Mouse (Mus musculus) right cerebral cortex, postnatal 4 days (tissue): ENCODE data around the gene Ranbp17.

ENCODE experiments used
- DNase-seq: peaks from one replicate; pipeline ENCODE4 v3.0.0-alpha.2; 2022

Gene Ranbp17

GRCm38 (mm10) chr11:33399346-33399745 is 114.2 kb downstream of the Ranbp17 start:
- DNase-seq = no peak

- DNase-seq = no peak
Measured at GRCm38 (mm10) chr11:33398701-33399100, 114.8 kb downstream of the Ranbp17 start.

GRCm38 (mm10) chr11:33396275-33396674 is 117.3 kb downstream of the Ranbp17 start:
- DNase-seq = no peak

- no peak for DNase-seq
Measured at GRCm38 (mm10) chr11:33394093-33394492, 119.5 kb downstream of the Ranbp17 start.

GRCm38 (mm10) chr11:33388685-33389084 is 124.9 kb downstream of the Ranbp17 start:
- DNase-seq = no peak

- DNase-seq = no peak
Measured at GRCm38 (mm10) chr11:33361867-33362266, 151.7 kb downstream of the Ranbp17 start.

- DNase-seq = no peak
Measured at GRCm38 (mm10) chr11:33349269-33349668, 164.3 kb downstream of the Ranbp17 start.

GRCm38 (mm10) chr11:33342061-33342460 is 171.5 kb downstream of the Ranbp17 start:
- no peak for DNase-seq

- peak; percentile 15 for DNase-seq
Measured at GRCm38 (mm10) chr11:33336552-33337121, 176.9 kb downstream of the Ranbp17 start.

- DNase-seq = no peak
Measured at GRCm38 (mm10) chr11:33335616-33336015, 177.9 kb downstream of the Ranbp17 start.

GRCm38 (mm10) chr11:33332137-33332536 is 181.4 kb downstream of the Ranbp17 start:
- no peak for DNase-seq

GRCm38 (mm10) chr11:33319006-33319611 is 194.4 kb downstream of the Ranbp17 start:
- no peak for DNase-seq

GRCm38 (mm10) chr11:33309566-33309965 is 204.0 kb downstream of the Ranbp17 start:
- no peak for DNase-seq

GRCm38 (mm10) chr11:33300859-33301258 is 212.7 kb downstream of the Ranbp17 start:
- DNase-seq = no peak

GRCm38 (mm10) chr11:33299371-33299770 is 214.2 kb downstream of the Ranbp17 start:
- no peak for DNase-seq

GRCm38 (mm10) chr11:33297121-33297520 is 216.4 kb downstream of the Ranbp17 start:
- no peak for DNase-seq

- no peak for DNase-seq
Measured at GRCm38 (mm10) chr11:33295422-33295821, 218.1 kb downstream of the Ranbp17 start.

GRCm38 (mm10) chr11:33294063-33294462 is 219.5 kb downstream of the Ranbp17 start:
- DNase-seq = no peak

GRCm38 (mm10) chr11:33278571-33278970 is 235.0 kb downstream of the Ranbp17 start:
- no peak for DNase-seq

GRCm38 (mm10) chr11:33276637-33277036 is 236.9 kb downstream of the Ranbp17 start, which contains the start of gene Gm12117:
TSS of gene Gm12117 (minus strand) at chr11:33276737.
- DNase-seq = no peak

GRCm38 (mm10) chr11:33274816-33275215 is 238.7 kb downstream of the Ranbp17 start:
- DNase-seq = no peak

- no peak for DNase-seq
Measured at GRCm38 (mm10) chr11:33274294-33274693, 239.3 kb downstream of the Ranbp17 start.

- DNase-seq = no peak
Measured at GRCm38 (mm10) chr11:33240295-33240694, 273.3 kb downstream of the Ranbp17 start.

- DNase-seq = no peak
Measured at GRCm38 (mm10) chr11:33234134-33234533, 279.4 kb downstream of the Ranbp17 start.

GRCm38 (mm10) chr11:33232056-33232455 is 281.5 kb downstream of the Ranbp17 start:
- DNase-seq = no peak
